Mouse (Mus musculus) heart, embryonic 13.5 days (tissue): ENCODE results near the gene Zc3h7b. TPM values are rescaled to one million over a fixed set of nuclear protein-coding genes. Genes with fewer than 3 reads are reported as not detected.
A peak's percentile ranks its signal among the peaks of the same experiment; 100 is the strongest.
"Not testable (repeated sequence)": the region's sequence is repeated elsewhere in the genome, so short reads cannot be mapped to it uniquely, and the experiment has no call there.

Experiments used
- ATAC-seq: fragments of 200-750 bp; cut with Nextera tagmentation; 2 replicates; pipeline ENCODE4 v1.8.0; 2017; ENCODE audit warnings: moderate TSS enrichment; ENCODE audit not compliant: insufficient number of reproducible peaks, low FRiP score, low TSS enrichment; ENCODE audit errors: extremely low read depth
- H3K27ac ChIP-seq: fragments of 300-500 bp; sonication (generic); replicated peaks from 2 replicates; pipeline ENCODE4 v1.5.1; 2015; ENCODE audit warnings: moderate library complexity, mild to moderate bottlenecking, inconsistent platforms
- H3K27me3 ChIP-seq: fragments of 300-500 bp; sonication (generic); replicated peaks from 2 replicates; pipeline ENCODE4 v1.6.1; 2015; ENCODE audit warnings: mild to moderate bottlenecking, inconsistent platforms
- H3K36me3 ChIP-seq: fragments of 300-500 bp; sonication (generic); 2 replicates; pipeline ENCODE4 v1.6.1; 2015; ENCODE audit warnings: mild to moderate bottlenecking, inconsistent platforms
- H3K4me1 ChIP-seq: fragments of 300-500 bp; sonication (generic); 2 replicates; pipeline ENCODE4 v1.6.1; 2015; ENCODE audit warnings: inconsistent platforms
- H3K4me2 ChIP-seq: fragments of 300-500 bp; sonication (generic); 2 replicates; pipeline ENCODE4 v1.6.1; 2015; ENCODE audit warnings: inconsistent platforms, mild to moderate bottlenecking, moderate library complexity
- H3K4me3 ChIP-seq: fragments of 300-500 bp; sonication (generic); 2 replicates; pipeline ENCODE4 v1.5.1; 2015; ENCODE audit warnings: moderate library complexity, mild to moderate bottlenecking, inconsistent platforms
- H3K9ac ChIP-seq: fragments of 300-500 bp; sonication (generic); 2 replicates; pipeline ENCODE4 v1.6.1; 2015; ENCODE audit warnings: inconsistent platforms, mild to moderate bottlenecking, moderate library complexity
- H3K9me3 ChIP-seq: fragments of 300-500 bp; sonication (generic); 2 replicates; pipeline ENCODE4 v1.6.1; 2016; ENCODE audit warnings: inconsistent platforms
- WGBS: fragments of 180-500 bp; shearing (Covaris S2); methylation state at CpG from one replicate; pipeline ENCODE4 v1.1.7; 2015; ENCODE audit warnings: mixed read lengths; 5-methylcytosine and 5-hydroxymethylcytosine counted together
- polyA plus RNA-seq: library from polyadenylated mRNA; unstranded; fragments of >200 nt; fragmentation: Nextera tagmentation; extraction: Ambion mirVana; gene quantifications from 2 replicates; pipeline ENCODE4 v1.2.1, GENCODE M21; 2015

Zc3h7b gene
- polyA plus RNA-seq, 1 experiment from 2014 or later: 21.4 TPM

DNA sequence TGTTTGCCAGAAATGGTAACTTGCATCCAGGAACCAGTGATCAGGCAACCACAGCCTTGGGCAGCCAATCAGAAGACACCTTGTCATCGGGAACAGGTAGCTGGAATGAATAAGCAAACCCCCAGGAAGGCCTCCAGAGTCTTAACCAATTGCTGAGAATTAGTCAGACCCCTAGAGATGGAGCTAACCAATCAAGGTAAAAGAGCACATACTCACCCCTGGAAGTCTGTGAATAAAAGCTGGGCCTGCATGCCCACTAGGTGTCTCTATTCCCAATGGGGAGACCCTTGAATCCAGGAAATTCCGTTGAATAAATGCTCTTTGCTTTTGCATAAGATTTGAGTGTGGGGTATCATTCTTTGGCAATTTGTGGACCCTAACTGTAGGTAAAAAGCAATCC lies 4.9 kb upstream of the Zc3h7b start:
- Histone ChIP-seq H3K9me3 (no peaks in the 10 kb centered on the region), H3K4me3 (no peak overlapping the region), H3K36me3 (no peaks in the 10 kb centered on the region), H3K4me1 (peaks cover 5% of the 10 kb centered on the region; the same call in 1 of the 2 replicates), H3K4me2 (no peak overlapping the region), H3K9ac (no peak overlapping the region), H3K27me3 (no peaks in the 10 kb centered on the region), H3K27ac (no peak overlapping the region)
- no peak for ATAC-seq
- 5% methylated on average over 2 of the region's 2 CpGs for WGBS

DNA sequence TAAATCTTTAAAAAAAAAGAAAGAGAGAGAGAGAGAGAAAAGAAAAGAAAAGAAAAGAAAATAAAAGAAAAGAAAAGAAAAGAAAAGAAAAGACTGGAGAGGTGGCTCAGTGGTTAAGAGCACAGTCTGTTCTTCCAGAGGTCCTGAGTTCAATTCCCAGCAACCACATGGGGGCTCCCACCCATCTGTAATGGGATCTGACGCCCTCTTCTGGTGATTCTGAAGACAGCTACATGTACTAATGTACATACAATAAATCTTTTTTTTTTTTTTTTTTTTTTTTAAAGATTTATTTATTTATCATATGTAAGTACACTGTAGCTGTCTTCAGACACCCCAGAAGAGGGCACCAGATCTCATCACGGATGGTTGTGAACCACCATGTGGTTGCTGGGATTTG lies 2.5 kb upstream of the Zc3h7b start:
- H3K27ac ChIP-seq, H3K4me2 ChIP-seq, ATAC-seq, H3K4me3 ChIP-seq, H3K36me3 ChIP-seq, H3K9ac ChIP-seq, H3K9me3 ChIP-seq, H3K27me3 ChIP-seq: not testable (repeated sequence)
- peaks cover 18% of the 10 kb centered on the region for H3K4me1 ChIP-seq
- WGBS: 33% methylated on average over 2 of the region's 2 CpGs

DNA sequence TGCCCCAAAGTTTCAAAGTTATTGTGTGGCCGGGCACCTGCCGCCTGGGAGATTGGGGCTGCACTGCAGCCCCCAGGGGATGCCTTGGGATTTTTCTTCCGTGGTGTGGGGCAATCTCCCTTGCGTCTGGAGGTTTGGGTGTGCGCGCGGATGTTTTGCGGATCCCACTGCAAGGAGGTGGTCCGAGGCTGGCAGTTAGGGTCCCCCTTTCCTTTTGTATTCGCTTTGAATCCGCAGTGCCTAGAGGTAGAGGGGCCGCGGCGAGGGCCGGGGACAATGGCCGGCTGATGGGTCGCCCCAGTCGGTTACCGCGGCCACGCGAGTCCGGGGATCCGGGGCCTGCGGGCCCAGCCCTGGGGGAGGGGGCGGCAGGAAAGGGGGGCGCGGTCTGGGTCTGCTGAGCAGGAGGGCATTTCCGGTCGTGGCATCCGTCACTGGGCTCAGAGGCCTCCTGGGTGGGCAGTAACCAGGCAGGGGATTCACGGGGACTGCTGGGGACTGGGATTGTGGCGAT lies 801 bp downstream of the Zc3h7b start:
- Histone ChIP-seq H3K4me2 (peak overlapping the region; percentile 85), H3K9ac (peak overlapping the region; percentile 98), H3K4me3 (peak overlapping the region; percentile 99), H3K27me3 (no peaks in the 10 kb centered on the region), H3K36me3 (no peaks in the 10 kb centered on the region), H3K27ac (peak overlapping the region; percentile 94), H3K4me1 (peaks cover 36% of the 10 kb centered on the region), H3K9me3 (no peaks in the 10 kb centered on the region)
- ATAC-seq: peak; percentile 35; the same call in 1 of the 2 replicates
- under 1% methylated on average over 33 of the region's 33 CpGs for WGBS

DNA sequence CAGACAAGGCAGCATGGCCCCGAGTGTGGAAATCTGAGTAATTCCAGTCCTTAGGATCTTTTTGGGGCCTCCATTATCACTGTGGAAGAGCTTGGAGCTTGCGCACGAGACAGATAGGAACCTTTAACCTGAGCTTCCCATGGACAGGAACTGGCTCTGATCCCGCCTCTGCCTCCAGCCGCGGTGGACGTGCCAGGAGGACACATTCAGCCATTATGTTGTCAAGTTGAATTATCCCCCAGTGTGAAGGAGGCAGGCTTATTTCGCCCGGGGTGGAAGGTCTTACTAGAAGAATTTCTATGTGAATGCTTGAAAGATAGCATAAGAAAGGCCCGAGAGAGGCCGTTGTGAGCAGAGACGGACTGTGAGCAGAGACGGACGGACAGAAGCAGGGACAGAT lies 4.9 kb downstream of the Zc3h7b start:
- no peaks in the 10 kb centered on the region for H3K27me3 ChIP-seq
- WGBS: 28% methylated on average over 14 of the region's 14 CpGs
- peak overlapping the region; percentile 44 for H3K4me2 ChIP-seq

DNA sequence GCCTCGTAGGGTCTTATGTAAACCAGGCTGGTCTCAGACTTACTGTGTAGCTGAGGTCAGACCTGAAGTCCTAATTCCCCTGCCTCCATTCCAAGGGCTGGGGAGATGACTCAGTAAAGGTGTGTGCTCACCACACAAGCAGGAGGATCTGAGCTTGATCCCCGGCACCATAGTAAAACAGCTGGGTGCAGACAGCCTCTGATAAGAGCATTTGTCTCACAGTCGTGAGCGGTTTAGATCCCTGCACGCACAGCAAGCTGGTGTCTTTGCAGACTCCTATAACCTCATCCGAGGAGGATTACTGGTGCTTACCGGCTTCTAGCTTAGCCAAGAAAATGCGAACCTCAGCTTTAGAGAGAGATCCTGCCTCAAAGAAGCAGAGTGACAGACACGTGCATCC lies 8.8 kb downstream of the Zc3h7b start:
- Histone ChIP-seq H3K27ac (no peak overlapping the region), H3K4me3 (no peak overlapping the region)

More for the DNA sequence above, 4.9 kb downstream of the Zc3h7b start:
- no peaks in the 10 kb centered on the region for H3K9me3 ChIP-seq
- peaks cover 21% of the 10 kb centered on the region for H3K36me3 ChIP-seq
- H3K4me3 ChIP-seq: peak overlapping the region; percentile 8; the same call in 1 of the 2 replicates
- ATAC-seq: no peak
- peak overlapping the region; percentile 50 for H3K9ac ChIP-seq
- H3K27ac ChIP-seq: peak overlapping the region; percentile 79
- peaks cover 31% of the 10 kb centered on the region for H3K4me1 ChIP-seq

DNA sequence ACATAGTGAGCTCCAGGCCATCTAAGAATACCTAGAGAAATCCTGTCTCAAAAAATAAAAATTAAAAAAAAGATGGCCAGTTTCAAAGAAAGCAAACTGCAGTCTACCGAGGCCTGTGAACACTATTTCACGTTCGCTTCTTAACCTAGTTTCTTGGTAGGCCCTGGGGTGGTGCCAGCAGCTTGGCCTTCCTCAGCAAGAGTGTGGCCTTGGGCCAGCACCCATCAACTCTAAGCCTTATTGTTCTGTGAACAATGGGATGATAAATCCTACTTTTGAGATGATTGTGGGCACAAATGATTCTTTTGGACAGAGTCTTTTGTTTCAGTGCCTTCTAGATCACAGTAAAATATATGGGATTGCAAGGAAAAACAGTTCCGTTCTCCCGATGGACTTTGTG lies 13.8 kb downstream of the Zc3h7b start:
- WGBS: 90% methylated on average over 5 of the region's 5 CpGs

More for the DNA sequence above, 8.8 kb downstream of the Zc3h7b start:
- ATAC-seq: no peak
- Histone ChIP-seq H3K4me2 (no peak overlapping the region), H3K9me3 (no peaks in the 10 kb centered on the region), H3K9ac (no peak overlapping the region), H3K36me3 (peaks cover 35% of the 10 kb centered on the region), H3K4me1 (peaks cover 21% of the 10 kb centered on the region), H3K27me3 (no peaks in the 10 kb centered on the region)
- 84% methylated on average over 9 of the region's 9 CpGs for WGBS

DNA sequence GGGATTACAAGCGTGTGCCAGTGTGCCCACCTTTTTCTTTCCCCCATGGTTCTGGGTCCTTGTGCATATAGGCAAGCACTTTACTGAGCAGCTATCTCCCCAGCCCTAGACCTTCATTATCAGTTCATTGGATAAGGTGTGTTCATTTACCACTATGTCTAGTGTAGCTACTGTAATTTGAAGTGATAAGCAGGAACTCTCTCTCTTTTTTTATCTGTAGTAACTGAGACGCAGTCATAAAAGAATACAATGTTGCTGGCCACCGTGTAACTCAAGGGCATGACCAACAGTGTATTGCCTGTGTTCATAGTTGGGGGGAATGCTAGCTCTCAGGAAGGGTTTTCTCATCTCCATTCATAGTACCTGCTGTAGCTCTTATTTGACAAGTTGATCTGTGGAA lies 14.7 kb downstream of the Zc3h7b start:
- peaks cover 27% of the 10 kb centered on the region for H3K4me1 ChIP-seq
- no peaks in the 10 kb centered on the region for H3K9me3 ChIP-seq
- no peak overlapping the region for H3K27ac ChIP-seq
- ATAC-seq: no peak
- peaks cover 25% of the 10 kb centered on the region for H3K36me3 ChIP-seq
- H3K4me3 ChIP-seq: no peak overlapping the region
- no peak overlapping the region for H3K9ac ChIP-seq
- no peaks in the 10 kb centered on the region for H3K27me3 ChIP-seq
- H3K4me2 ChIP-seq: no peak overlapping the region
- WGBS: 69% methylated on average over 3 of the region's 3 CpGs

More for the DNA sequence above, 13.8 kb downstream of the Zc3h7b start:
- Histone ChIP-seq H3K4me1 (peaks cover 22% of the 10 kb centered on the region), H3K36me3 (peaks cover 31% of the 10 kb centered on the region), H3K27me3 (no peaks in the 10 kb centered on the region), H3K9me3 (no peaks in the 10 kb centered on the region), H3K4me3 (no peak overlapping the region), H3K9ac (no peak overlapping the region), H3K4me2 (no peak overlapping the region), H3K27ac (no peak overlapping the region)
- ATAC-seq: no peak

DNA sequence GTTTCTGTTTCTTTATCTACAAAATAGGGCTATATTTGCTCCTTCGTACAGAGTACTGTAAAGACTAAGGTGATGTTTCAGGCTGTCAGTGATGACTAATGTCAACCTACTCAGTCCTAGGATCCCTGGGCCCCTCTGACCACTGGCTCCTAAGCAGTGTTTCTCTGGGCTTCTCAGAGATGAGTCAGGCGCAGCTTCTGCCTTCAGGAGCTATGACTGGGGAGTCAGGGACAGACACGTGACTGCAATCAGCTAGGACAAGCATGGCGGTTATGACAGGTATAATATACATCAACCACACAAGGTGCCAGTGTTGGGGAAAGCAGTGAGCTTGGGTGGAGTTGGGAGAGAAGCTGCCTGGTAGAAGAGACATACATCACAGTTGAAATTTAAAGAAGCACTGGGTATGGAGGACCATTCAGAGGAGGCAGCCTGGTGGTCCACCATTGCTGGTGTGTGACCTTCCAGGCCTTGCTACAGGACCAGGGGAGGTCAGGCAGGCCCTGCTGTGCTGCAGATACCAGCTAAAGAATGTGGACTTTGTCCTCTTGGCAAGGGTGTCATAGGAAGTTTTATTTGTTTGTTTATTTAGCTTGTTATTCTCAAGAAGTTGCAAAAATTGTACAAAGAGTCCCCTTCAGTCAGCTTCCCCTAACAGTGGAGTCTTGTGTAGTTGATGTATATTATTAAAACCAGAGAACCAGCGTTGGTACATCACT lies 15.7 kb downstream of the Zc3h7b start:
- Histone ChIP-seq H3K4me3 (no peak overlapping the region), H3K4me2 (no peak overlapping the region), H3K4me1 (peaks cover 27% of the 10 kb centered on the region), H3K9me3 (no peaks in the 10 kb centered on the region), H3K36me3 (peaks cover 15% of the 10 kb centered on the region), H3K9ac (no peak overlapping the region), H3K27me3 (no peaks in the 10 kb centered on the region), H3K27ac (no peak overlapping the region)
- no peak for ATAC-seq
- WGBS: 86% methylated on average over 5 of the region's 5 CpGs

DNA sequence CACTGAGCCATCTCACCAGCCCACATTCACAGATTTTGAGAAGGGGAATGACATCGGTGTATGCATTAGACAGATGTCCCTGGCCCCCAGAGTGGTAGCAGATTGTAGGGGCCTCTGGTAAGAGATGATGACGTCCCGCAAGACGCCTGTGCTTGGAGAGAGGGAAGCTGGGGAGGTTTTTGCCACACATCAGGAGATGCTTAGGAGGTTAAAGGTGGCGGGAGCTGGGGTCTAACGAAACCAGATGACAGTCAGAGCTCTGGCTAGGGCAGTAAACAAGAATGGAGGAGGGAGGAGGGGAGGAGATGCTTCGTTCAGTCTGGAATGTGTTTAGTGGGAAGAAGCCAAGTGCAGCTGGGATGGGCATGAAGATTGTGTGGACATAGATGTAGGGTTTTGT lies 16.5 kb downstream of the Zc3h7b start:
- 91% methylated on average over 7 of the region's 7 CpGs for WGBS
- Histone ChIP-seq H3K4me1 (peaks cover 27% of the 10 kb centered on the region), H3K4me3 (no peak overlapping the region), H3K9me3 (no peaks in the 10 kb centered on the region), H3K4me2 (no peak overlapping the region), H3K9ac (no peak overlapping the region), H3K27ac (no peak overlapping the region), H3K36me3 (peaks cover 9% of the 10 kb centered on the region), H3K27me3 (no peaks in the 10 kb centered on the region)
- ATAC-seq: no peak

DNA sequence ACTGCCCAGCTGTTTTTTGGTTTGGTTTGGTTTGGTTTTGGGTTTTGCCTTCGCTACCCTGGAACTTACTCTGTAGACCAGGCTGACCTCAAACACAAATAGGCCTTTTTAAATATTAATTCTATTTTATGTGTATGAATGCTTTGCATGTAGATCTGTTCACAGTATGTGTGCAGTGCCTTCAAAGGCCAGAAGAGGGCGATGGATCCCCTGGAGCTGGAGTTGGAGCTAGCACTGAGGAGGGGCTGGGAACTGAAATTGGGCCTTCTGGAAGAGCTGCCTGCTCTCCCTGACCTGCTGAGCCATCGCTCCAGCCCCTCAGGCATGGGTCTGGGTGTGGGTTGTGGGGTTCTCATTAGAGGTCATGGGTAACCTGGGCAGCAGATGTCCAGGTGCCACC lies 17.1 kb downstream of the Zc3h7b start:
- Histone ChIP-seq H3K9me3 (no peaks in the 10 kb centered on the region), H3K4me2 (no peak overlapping the region), H3K9ac (no peak overlapping the region), H3K36me3 (peaks cover 9% of the 10 kb centered on the region), H3K27me3 (no peaks in the 10 kb centered on the region), H3K4me3 (no peak overlapping the region), H3K4me1 (peaks cover 27% of the 10 kb centered on the region), H3K27ac (no peak overlapping the region)
- no peak for ATAC-seq
- WGBS: 75% methylated on average over 3 of the region's 3 CpGs

DNA sequence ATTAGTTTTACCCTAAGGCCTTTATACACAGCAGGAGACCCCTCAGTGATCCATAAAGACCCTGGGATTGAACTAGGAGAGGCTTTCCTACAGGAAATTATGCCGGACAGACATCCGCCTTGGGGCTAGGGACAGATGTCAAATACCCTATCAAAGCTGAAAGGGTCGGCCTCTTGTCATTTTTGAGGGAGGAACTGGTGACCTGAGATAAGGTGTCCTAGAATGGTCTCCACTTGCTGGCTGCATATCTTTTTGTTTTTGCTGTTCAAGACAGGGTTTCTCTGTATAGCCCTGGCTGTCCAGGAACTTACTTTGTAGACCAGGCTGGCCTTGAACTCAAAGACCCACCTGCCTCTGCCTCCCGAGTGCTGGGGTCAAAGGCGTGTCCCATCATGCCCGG lies 19.7 kb downstream of the Zc3h7b start:
- Histone ChIP-seq H3K4me2 (no peak overlapping the region), H3K9ac (no peak overlapping the region), H3K27ac (no peak overlapping the region), H3K27me3 (no peaks in the 10 kb centered on the region), H3K36me3 (peaks cover 28% of the 10 kb centered on the region), H3K4me3 (no peak overlapping the region), H3K4me1 (peaks cover 15% of the 10 kb centered on the region), H3K9me3 (no peaks in the 10 kb centered on the region)
- 76% methylated on average over 6 of the region's 6 CpGs for WGBS
- ATAC-seq: no peak

DNA sequence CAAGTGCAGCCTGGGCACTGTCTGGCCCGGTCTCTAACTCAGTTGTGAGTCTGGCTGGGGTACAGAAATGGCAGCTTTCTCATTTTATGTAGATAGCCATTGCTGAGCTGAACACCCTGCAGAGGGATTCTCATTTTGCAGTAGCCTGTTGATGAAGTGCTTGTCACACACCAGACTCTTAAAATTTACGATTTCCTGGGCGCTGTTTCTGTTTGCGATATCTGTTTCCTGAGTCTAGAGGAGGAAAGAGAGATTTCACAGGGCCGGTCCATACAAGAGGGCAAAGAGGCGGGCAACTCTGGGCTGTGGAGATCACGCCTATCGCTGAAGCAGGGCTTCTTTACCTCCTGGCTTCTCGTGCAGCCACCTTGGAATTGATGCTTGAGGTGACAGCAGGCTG lies 20.8 kb downstream of the Zc3h7b start:
- peaks cover 38% of the 10 kb centered on the region for H3K36me3 ChIP-seq
- H3K9ac ChIP-seq: no peak overlapping the region
- no peak overlapping the region for H3K4me3 ChIP-seq
- no peak for ATAC-seq
- H3K9me3 ChIP-seq: no peaks in the 10 kb centered on the region
- no peak overlapping the region for H3K4me2 ChIP-seq
- WGBS: 76% methylated on average over 9 of the region's 9 CpGs
- no peaks in the 10 kb centered on the region for H3K27me3 ChIP-seq
- H3K27ac ChIP-seq: no peak overlapping the region
- H3K4me1 ChIP-seq: peaks cover 5% of the 10 kb centered on the region
